Mouse (Mus musculus): Measurements from ENCODE around the gene Olfr1164. TPM values are rescaled to one million over a fixed set of nuclear protein-coding genes. Genes with fewer than 3 reads are reported as not detected.

Gene Olfr1164
- total RNA-seq (2021) (not detected), polyA plus RNA-seq (2012; rRNA removed) (not detected in 2 replicates)
- long read RNA-seq: 0 reads

DNA sequence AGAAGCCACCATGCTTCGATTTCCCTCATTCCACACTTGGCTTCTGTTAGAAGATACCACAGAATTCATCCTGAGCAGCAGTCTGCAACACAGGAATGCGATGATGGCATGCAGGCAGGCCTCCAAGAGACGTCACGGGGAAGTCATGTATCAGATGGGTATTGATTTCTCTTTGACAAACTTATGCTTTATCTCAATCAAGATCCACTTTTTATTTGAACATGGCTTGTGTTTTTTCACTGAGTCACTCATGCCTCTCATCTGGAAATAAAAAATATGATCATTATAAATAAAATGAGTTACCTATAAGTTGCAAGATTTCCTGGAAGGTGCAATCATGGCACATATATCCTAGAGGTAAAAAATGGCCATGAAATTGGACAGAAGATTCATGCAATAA is at the start of gene Olfr1164:
Gene Olfr1164, minus strand, starts transcription at position 101 of the 400 bp plus-strand sequence.
- intact Hi-C loops (cut with DNase I): no loop called here
- H3K36me3 ChIP-seq (ENCODE audit: control insufficient read depth, insufficient read depth, low read length): no peaks in the 10 kb centered on the region
- 58% methylated on average over 4 of the region's 4 CpGs for WGBS
- no peaks in the 10 kb centered on the region for H3K79me2 ChIP-seq (replicated peaks; ENCODE audit: control insufficient read depth, insufficient read depth, low read length)
- H3K4me3 ChIP-seq: no peak within 1 kb of the TSS
- H3K27me3 ChIP-seq (ENCODE audit: control insufficient read depth, insufficient read depth, low read length): no peaks in the 10 kb centered on the region
- H3K4me1 ChIP-seq (ENCODE audit: control insufficient read depth, insufficient read depth, low read length): no peaks in the 10 kb centered on the region
- no peak within 1 kb of the TSS for H3K27ac ChIP-seq
- DNase-seq: no peak
- H3K9ac ChIP-seq (ENCODE audit: low read depth, low read length): no peak within 1 kb of the TSS
- TF ChIP-seq EP300 (IDR thresholded peaks at IDR 0.05; ENCODE audit: insufficient read depth, low read depth, low read length) (no peak), CTCF (IDR thresholded peaks at IDR 0.05) (no peak), POLR2A (IDR thresholded peaks at IDR 0.05; ENCODE audit: insufficient read depth, low read depth, low read length) (no peak)

DNA sequence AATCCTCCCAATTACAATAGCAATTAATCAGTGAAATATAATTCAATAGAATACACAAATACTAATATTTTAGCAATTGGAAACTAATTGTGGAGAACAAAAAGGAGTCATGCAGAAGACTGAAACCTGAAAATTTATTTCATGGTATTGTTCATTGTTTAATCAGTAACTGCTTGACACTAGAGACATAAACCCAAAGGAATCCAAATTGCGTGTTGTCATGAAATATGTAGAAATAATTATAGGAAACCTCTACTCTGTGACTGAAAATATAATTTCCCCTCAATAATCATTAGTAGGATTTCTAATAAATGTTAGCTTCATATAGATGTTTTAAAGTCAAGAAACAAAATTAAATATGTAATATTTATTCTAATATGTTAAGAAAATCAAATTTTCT is 34.4 kb upstream of the Olfr1164 start, which contains the start of gene Olfr1166:
Gene Olfr1166, minus strand, starts transcription at position 101 of the 400 bp plus-strand sequence.
- Histone ChIP-seq H3K27me3 (ENCODE audit: control insufficient read depth, insufficient read depth, low read length) (no peaks in the 10 kb centered on the region), H3K36me3 (ENCODE audit: control insufficient read depth, insufficient read depth, low read length) (no peaks in the 10 kb centered on the region), H3K79me2 (replicated peaks; ENCODE audit: control insufficient read depth, insufficient read depth, low read length) (no peaks in the 10 kb centered on the region), H3K9ac (ENCODE audit: low read depth, low read length) (no peak within 1 kb of the TSS), H3K27ac (no peak within 1 kb of the TSS), H3K4me3 (no peak within 1 kb of the TSS), H3K4me1 (ENCODE audit: control insufficient read depth, insufficient read depth, low read length) (no peaks in the 10 kb centered on the region)
- intact Hi-C loops (cut with DNase I): loop anchor here (5.0 kb wide), 1 partner anchor 151 kb away; no protein-coding TSS in a partner anchor
- DNase-seq: no peak
- WGBS: 77% methylated on average over 1 of the region's 1 CpGs
- no peak for TF ChIP-seq POLR2A (IDR thresholded peaks at IDR 0.05; ENCODE audit: insufficient read depth, low read depth, low read length)
- no peak for TF ChIP-seq EP300 (IDR thresholded peaks at IDR 0.05; ENCODE audit: insufficient read depth, low read depth, low read length)
- TF ChIP-seq CTCF (IDR thresholded peaks at IDR 0.05): no peak

DNA sequence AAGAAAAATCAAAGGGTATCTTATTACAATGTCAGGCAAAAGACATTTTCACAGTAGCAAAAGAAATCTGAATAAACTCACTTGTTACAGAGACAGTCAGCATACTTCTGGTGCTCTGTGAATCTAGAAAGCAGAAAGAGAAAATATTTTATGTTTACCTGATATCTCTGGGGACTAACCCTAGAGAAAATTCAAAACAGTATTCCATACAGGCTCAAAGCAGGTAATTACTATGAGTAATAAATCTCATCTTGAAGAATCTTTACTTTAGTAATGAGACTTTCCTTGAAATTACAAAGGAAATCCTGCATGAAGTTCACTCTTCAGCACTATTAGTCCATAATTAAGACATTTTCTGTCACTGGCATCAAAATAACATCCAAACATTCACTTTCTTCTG is 22.0 kb downstream of the Olfr1164 start, which contains the start of gene Olfr1163:
Gene Olfr1163, minus strand, starts transcription at position 101 of the 400 bp plus-strand sequence.
- H3K9ac ChIP-seq (ENCODE audit: low read depth, low read length): no peak within 1 kb of the TSS
- H3K27ac ChIP-seq: no peak within 1 kb of the TSS
- intact Hi-C loops (cut with DNase I): no loop called here
- no peak for DNase-seq
- H3K4me1 ChIP-seq (ENCODE audit: control insufficient read depth, insufficient read depth, low read length): no peaks in the 10 kb centered on the region
- no peak for TF ChIP-seq POLR2A (IDR thresholded peaks at IDR 0.05; ENCODE audit: insufficient read depth, low read depth, low read length)
- no peaks in the 10 kb centered on the region for H3K36me3 ChIP-seq (ENCODE audit: control insufficient read depth, insufficient read depth, low read length)
- H3K79me2 ChIP-seq (replicated peaks; ENCODE audit: control insufficient read depth, insufficient read depth, low read length): no peaks in the 10 kb centered on the region
- no peaks in the 10 kb centered on the region for H3K27me3 ChIP-seq (ENCODE audit: control insufficient read depth, insufficient read depth, low read length)
- no peak within 1 kb of the TSS for H3K4me3 ChIP-seq

DNA sequence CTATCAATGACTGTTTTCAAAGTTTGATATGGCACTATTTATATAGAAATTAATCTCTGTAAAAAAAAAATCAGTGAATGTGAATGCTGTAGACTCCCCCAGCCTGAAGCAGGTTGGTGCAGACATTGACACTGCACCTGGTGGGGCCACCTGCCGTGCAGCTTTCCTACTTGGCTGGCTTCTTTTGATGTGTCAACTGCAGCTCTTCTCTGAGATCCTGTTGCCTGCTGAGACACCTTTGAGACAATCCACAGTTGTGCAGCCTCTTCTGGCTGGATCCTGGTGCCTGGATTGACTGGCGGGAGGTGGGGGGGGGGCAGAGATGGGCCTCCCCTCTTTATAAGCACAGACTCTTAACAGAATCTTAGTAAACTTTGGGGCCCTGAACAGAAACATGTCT is 30.2 kb downstream of the Olfr1164 start:
- Histone ChIP-seq H3K27me3 (ENCODE audit: control insufficient read depth, insufficient read depth, low read length) (no peaks in the 10 kb centered on the region), H3K4me3 (no peak overlapping the region), H3K9ac (ENCODE audit: low read depth, low read length) (no peak overlapping the region), H3K4me1 (ENCODE audit: control insufficient read depth, insufficient read depth, low read length) (no peaks in the 10 kb centered on the region), H3K36me3 (ENCODE audit: control insufficient read depth, insufficient read depth, low read length) (no peaks in the 10 kb centered on the region), H3K27ac (no peak overlapping the region), H3K79me2 (replicated peaks; ENCODE audit: control insufficient read depth, insufficient read depth, low read length) (no peaks in the 10 kb centered on the region)
- 72% methylated on average over 2 of the region's 2 CpGs for WGBS
- no peak for DNase-seq
- TF ChIP-seq EP300 (IDR thresholded peaks at IDR 0.05; ENCODE audit: insufficient read depth, low read depth, low read length): no peak
- no peak for TF ChIP-seq POLR2A (IDR thresholded peaks at IDR 0.05; ENCODE audit: insufficient read depth, low read depth, low read length)
- no peak for TF ChIP-seq CTCF (IDR thresholded peaks at IDR 0.05)
- intact Hi-C loops (cut with DNase I): no loop called here

DNA sequence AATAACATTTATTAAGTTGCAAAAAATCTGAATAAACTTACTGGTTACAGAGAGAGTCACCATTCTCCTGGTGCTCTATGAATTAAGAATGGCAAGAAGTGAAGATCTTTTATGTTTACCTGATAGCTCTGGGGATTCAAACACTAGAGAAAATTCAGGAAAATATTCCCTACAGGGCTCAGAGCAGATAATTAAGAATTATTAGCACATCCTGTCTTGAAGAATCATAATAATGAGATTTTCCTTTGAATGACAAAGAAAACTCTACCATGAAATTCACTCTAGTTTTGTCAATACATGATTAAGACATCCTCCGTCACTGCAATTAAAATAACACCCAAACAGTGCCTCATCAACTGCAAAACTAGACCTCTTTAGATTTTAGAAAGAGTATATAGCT is 42.7 kb downstream of the Olfr1164 start, which contains the start of gene Olfr1162:
Gene Olfr1162, minus strand, starts transcription at position 101 of the 400 bp plus-strand sequence.
- Histone ChIP-seq H3K79me2 (replicated peaks; ENCODE audit: control insufficient read depth, insufficient read depth, low read length) (no peaks in the 10 kb centered on the region), H3K27ac (no peak within 1 kb of the TSS), H3K9ac (ENCODE audit: low read depth, low read length) (no peak within 1 kb of the TSS), H3K4me3 (no peak within 1 kb of the TSS), H3K27me3 (ENCODE audit: control insufficient read depth, insufficient read depth, low read length) (no peaks in the 10 kb centered on the region), H3K4me1 (ENCODE audit: control insufficient read depth, insufficient read depth, low read length) (no peaks in the 10 kb centered on the region), H3K36me3 (ENCODE audit: control insufficient read depth, insufficient read depth, low read length) (no peaks in the 10 kb centered on the region)
- TF ChIP-seq CTCF (IDR thresholded peaks at IDR 0.05) (no peak), EP300 (IDR thresholded peaks at IDR 0.05; ENCODE audit: insufficient read depth, low read depth, low read length) (no peak), POLR2A (IDR thresholded peaks at IDR 0.05; ENCODE audit: insufficient read depth, low read depth, low read length) (no peak)
- intact Hi-C loops (cut with DNase I): no loop called here
- WGBS: 71% methylated on average over 1 of the region's 1 CpGs
- DNase-seq: no peak

Other genes starting within 250 kb of the Olfr1164 start
- not detected for gene Olfr1150-ps1, start 250.0 kb downstream of the Olfr1164 start, total RNA-seq (2021)
- gene Olfr1150-ps1, start 250.0 kb downstream of the Olfr1164 start, polyA plus RNA-seq (2012; rRNA removed): not detected in 2 replicates
- gene Olfr1151, start 238.1 kb downstream of the Olfr1164 start, total RNA-seq (2021): not detected
- not detected in 2 replicates for gene Olfr1151, start 238.1 kb downstream of the Olfr1164 start, polyA plus RNA-seq (2012; rRNA removed)
- gene Olfr1152, start 227.5 kb downstream of the Olfr1164 start, total RNA-seq (2021): not detected
- gene Olfr1152, start 227.5 kb downstream of the Olfr1164 start, polyA plus RNA-seq (2012; rRNA removed): not detected in 2 replicates
- gene Olfr1153, start 199.0 kb downstream of the Olfr1164 start, total RNA-seq (2021): not detected
- gene Olfr1153, start 199.0 kb downstream of the Olfr1164 start, polyA plus RNA-seq (2012; rRNA removed): not detected in 2 replicates
- gene Olfr1154, start 188.8 kb downstream of the Olfr1164 start, total RNA-seq (2021): not detected
- not detected in 2 replicates for gene Olfr1154, start 188.8 kb downstream of the Olfr1164 start, polyA plus RNA-seq (2012; rRNA removed)
- not detected for gene Olfr1155, start 148.8 kb downstream of the Olfr1164 start, total RNA-seq (2021)
- not detected in 2 replicates for gene Olfr1155, start 148.8 kb downstream of the Olfr1164 start, polyA plus RNA-seq (2012; rRNA removed)
- not detected for gene Olfr1156, start 140.9 kb downstream of the Olfr1164 start, total RNA-seq (2021)
- gene Olfr1156, start 140.9 kb downstream of the Olfr1164 start, polyA plus RNA-seq (2012; rRNA removed): not detected in 2 replicates
- not detected for gene Olfr1157, start 125.7 kb downstream of the Olfr1164 start, total RNA-seq (2021)
- gene Olfr1157, start 125.7 kb downstream of the Olfr1164 start, polyA plus RNA-seq (2012; rRNA removed): not detected in 2 replicates
- not detected for gene Olfr74, start 119.3 kb downstream of the Olfr1164 start, total RNA-seq (2021)
- gene Olfr74, start 119.3 kb downstream of the Olfr1164 start, polyA plus RNA-seq (2012; rRNA removed): not detected in 2 replicates
- gene Olfr1158, start 103.9 kb downstream of the Olfr1164 start, total RNA-seq (2021): not detected
- gene Olfr1158, start 103.9 kb downstream of the Olfr1164 start, polyA plus RNA-seq (2012; rRNA removed): not detected in 2 replicates
- gene Olfr1160, start 85.7 kb downstream of the Olfr1164 start, total RNA-seq (2021): not detected
- not detected in 2 replicates for gene Olfr1160, start 85.7 kb downstream of the Olfr1164 start, polyA plus RNA-seq (2012; rRNA removed)
- gene Olfr1161, start 71.2 kb downstream of the Olfr1164 start, total RNA-seq (2021): not detected
- not detected in 2 replicates for gene Olfr1161, start 71.2 kb downstream of the Olfr1164 start, polyA plus RNA-seq (2012; rRNA removed)
- not detected for gene Olfr73, start 56.3 kb downstream of the Olfr1164 start, total RNA-seq (2021)
- not detected in 2 replicates for gene Olfr73, start 56.3 kb downstream of the Olfr1164 start, polyA plus RNA-seq (2012; rRNA removed)
- not detected for gene Olfr1162, start 42.8 kb downstream of the Olfr1164 start, total RNA-seq (2021)
- gene Olfr1162, start 42.8 kb downstream of the Olfr1164 start, polyA plus RNA-seq (2012; rRNA removed): not detected in 2 replicates
- gene Olfr1163, start 22.1 kb downstream of the Olfr1164 start, total RNA-seq (2021): not detected
- not detected in 2 replicates for gene Olfr1163, start 22.1 kb downstream of the Olfr1164 start, polyA plus RNA-seq (2012; rRNA removed)
- not detected for gene Olfr1166, start 34.3 kb upstream of the Olfr1164 start, total RNA-seq (2021)
- not detected in 2 replicates for gene Olfr1166, start 34.3 kb upstream of the Olfr1164 start, polyA plus RNA-seq (2012; rRNA removed)
- not detected for gene Olfr1167, start 61.2 kb upstream of the Olfr1164 start, total RNA-seq (2021)
- not detected in 2 replicates for gene Olfr1167, start 61.2 kb upstream of the Olfr1164 start, polyA plus RNA-seq (2012; rRNA removed)
- not detected for gene Olfr1168, start 87.9 kb upstream of the Olfr1164 start, total RNA-seq (2021)
- gene Olfr1168, start 87.9 kb upstream of the Olfr1164 start, polyA plus RNA-seq (2012; rRNA removed): not detected in 2 replicates
- not detected for gene Olfr1170, start 134.4 kb upstream of the Olfr1164 start, total RNA-seq (2021)
- not detected in 2 replicates for gene Olfr1170, start 134.4 kb upstream of the Olfr1164 start, polyA plus RNA-seq (2012; rRNA removed)
- gene Olfr1173, start 185.9 kb upstream of the Olfr1164 start, total RNA-seq (2021): not detected
- not detected in 2 replicates for gene Olfr1173, start 185.9 kb upstream of the Olfr1164 start, polyA plus RNA-seq (2012; rRNA removed)
- gene Olfr1174-ps, start 221.2 kb upstream of the Olfr1164 start, total RNA-seq (2021): not detected
- gene Olfr1174-ps, start 221.2 kb upstream of the Olfr1164 start, polyA plus RNA-seq (2012; rRNA removed): not detected in 2 replicates
- gene Olfr1175-ps, start 233.2 kb upstream of the Olfr1164 start, total RNA-seq (2021): not detected
- not detected in 2 replicates for gene Olfr1175-ps, start 233.2 kb upstream of the Olfr1164 start, polyA plus RNA-seq (2012; rRNA removed)
- not detected for gene Olfr1176, start 242.8 kb upstream of the Olfr1164 start, total RNA-seq (2021)
- not detected in 2 replicates for gene Olfr1176, start 242.8 kb upstream of the Olfr1164 start, polyA plus RNA-seq (2012; rRNA removed)